Mouse (Mus musculus): ENCODE results near the gene Cd300lb.

DNA sequence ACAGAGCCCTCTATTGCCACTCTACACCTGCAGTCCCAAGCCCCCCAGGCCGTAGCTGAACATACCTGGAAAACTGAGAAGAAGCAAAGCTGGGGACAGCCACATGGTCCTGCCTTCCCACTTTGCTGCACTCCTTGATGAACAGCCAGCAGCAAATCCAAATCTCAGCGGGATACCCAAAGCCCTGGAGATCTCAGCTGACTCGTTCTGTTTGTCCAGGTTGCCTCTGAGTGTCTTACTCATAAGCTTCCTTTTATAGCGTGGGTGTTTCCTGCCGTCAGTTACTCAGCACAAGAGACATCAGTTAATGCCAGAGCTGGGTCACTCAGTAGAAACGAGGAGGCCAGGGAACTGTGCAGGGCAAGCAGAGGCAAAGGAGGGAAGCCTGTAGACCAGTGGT lies at the start of gene Cd300lb:
- TF ChIP-seq EP300 (IDR thresholded peaks at IDR 0.05; ENCODE audit: low read depth), result no peak
- no peak for TF ChIP-seq CTCF (IDR thresholded peaks at IDR 0.05; ENCODE audit: low read depth)

Measured in heart, postnatal 0 days (tissue).